ENCODE assay signal across 8 mouse cellular contexts in the genomic region with DNA sequence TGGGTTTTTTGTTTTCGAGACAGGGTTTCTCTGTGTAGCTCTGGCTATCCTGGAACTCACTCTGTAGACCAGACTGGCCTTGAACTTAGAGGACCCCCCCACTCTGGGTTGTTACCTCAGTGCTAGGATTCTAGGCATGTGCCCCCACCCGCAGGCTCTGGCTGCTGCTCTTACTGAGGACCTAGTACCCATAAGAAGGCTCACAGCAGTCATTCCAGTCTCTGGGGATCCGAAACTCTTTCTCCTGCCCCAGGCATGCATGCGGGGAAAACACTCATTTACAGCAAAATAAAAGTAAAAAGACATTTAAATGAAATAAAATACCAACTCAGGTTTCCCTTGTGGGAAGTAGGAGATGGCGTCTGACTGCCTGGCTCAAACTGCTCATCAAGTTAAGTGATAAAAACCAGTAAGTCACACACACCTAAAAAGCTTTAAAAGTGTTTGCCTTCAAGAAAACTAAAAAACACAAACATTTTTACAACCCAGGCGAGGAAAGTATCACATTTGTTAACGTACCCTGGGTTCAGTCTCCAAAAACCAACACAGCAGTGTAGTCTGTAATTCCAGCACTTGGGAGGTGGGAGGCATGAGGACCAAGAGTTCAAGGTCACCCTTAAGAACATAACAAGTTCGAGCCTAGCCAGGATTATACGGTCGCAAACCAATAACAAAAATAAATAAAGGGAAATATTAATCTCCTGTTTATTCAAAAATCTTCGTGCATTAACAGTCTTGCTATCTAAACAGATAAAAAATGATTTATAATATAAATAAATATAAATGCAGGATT. TPM values are rescaled to one million over a fixed set of nuclear protein-coding genes. Genes with fewer than 3 reads are reported as not detected.
DNase-seq lines count a peak whose midpoint lies in the region; ATAC-seq and TF ChIP-seq lines count a peak whose summit lies in the region.

No protein-coding gene starts in this region.

- no peaks in the 10 kb centered on the region for H3K27me3 ChIP-seq in heart, embryonic 11.5 days (ENCODE audit: control insufficient read depth, insufficient read depth, low read length)
- no peaks in the 10 kb centered on the region for H3K27me3 ChIP-seq in CH12.LX (replicated peaks)
- no peaks in the 10 kb centered on the region for H3K27me3 ChIP-seq in forebrain, embryonic 14.5 days (replicated peaks; ENCODE audit: control insufficient read depth, insufficient read depth, low read length)
- no peaks in the 10 kb centered on the region for H3K27me3 ChIP-seq in liver, embryonic 14.5 days (ENCODE audit: control insufficient read depth, insufficient read depth, low read length)

- no peak for ATAC-seq in heart, embryonic 11.5 days (replicated peaks; ENCODE audit: insufficient number of reproducible peaks, low FRiP score, low TSS enrichment)
- ATAC-seq in forebrain, embryonic 14.5 days = no peak
- no peak for ATAC-seq in liver, embryonic 14.5 days (ENCODE audit: insufficient read depth)

- H3K27ac ChIP-seq in heart, embryonic 11.5 days (ENCODE audit: low read depth, low read length) = no peak overlapping the region
- H3K27ac ChIP-seq in CH12.LX (ENCODE audit: insufficient read depth, low read depth) = peak overlapping the region; percentile 48; the same call in 1 of the 2 replicates
- no peak overlapping the region for H3K27ac ChIP-seq in forebrain, embryonic 14.5 days (ENCODE audit: low read depth, low read length)
- H3K27ac ChIP-seq in liver, embryonic 14.5 days = no peak overlapping the region

- 49% methylated on average over 11 of the region's 11 CpGs for WGBS in heart, embryonic 11.5 days (ENCODE audit: insufficient replicate concordance)
- 57% methylated on average over 11 of the region's 11 CpGs for WGBS in forebrain, embryonic 14.5 days
- 44% methylated on average over 11 of the region's 11 CpGs for WGBS in liver, embryonic 14.5 days (ENCODE audit: insufficient replicate concordance)

- H3K4me3 ChIP-seq in heart, embryonic 11.5 days (ENCODE audit: low read depth, low read length) = peak overlapping the region; percentile 74
- peak overlapping the region; percentile 78 to 97 (median 80) for H3K4me3 ChIP-seq in CH12.LX (replicated peaks in 1 of 3; ENCODE audit: low read depth in 2 of 3, low read length in 2 of 3, poor library complexity in 1 of 3)
- H3K4me3 ChIP-seq in forebrain, embryonic 14.5 days (ENCODE audit: low read depth, low read length) = peak overlapping the region; percentile 68
- H3K4me3 ChIP-seq in liver, embryonic 14.5 days (ENCODE audit: insufficient read depth in 1 of 2, low read depth in 2 of 2, low read length in 2 of 2) = peak overlapping the region; percentile 85 to 97

- in situ Hi-C loops in CH12.LX (cut with MboI; ENCODE audit: low pct_ligation_motif_present, low pct_unique_long_range_greater_than_20kb, low sequenced_read_pairs) = loop anchor here (25.0 kb wide), 1 partner anchor 785 kb away; a partner anchor contains a TSS

- H3K9me3 ChIP-seq in heart, embryonic 11.5 days (replicated peaks; ENCODE audit: control insufficient read depth, low read length) = no peaks in the 10 kb centered on the region
- H3K9me3 ChIP-seq in CH12.LX (replicated peaks; ENCODE audit: low read length) = no peaks in the 10 kb centered on the region
- H3K9me3 ChIP-seq in forebrain, embryonic 14.5 days (replicated peaks; ENCODE audit: control insufficient read depth, low read length) = no peaks in the 10 kb centered on the region
- no peaks in the 10 kb centered on the region for H3K9me3 ChIP-seq in liver, embryonic 14.5 days (ENCODE audit: control insufficient read depth, low read length)

- dilution Hi-C loops in CH12.LX (cut with MboI; ENCODE audit: extremely low pct_ligation_motif_present, extremely low pct_unique_long_range_greater_than_20kb, low sequenced_read_pairs) = no loop called here

- 0 out of 2 replicates have a peak, but pooled peaks cover 4% of the 10 kb centered on the region for H3K4me1 ChIP-seq in heart, embryonic 11.5 days (ENCODE audit: control insufficient read depth, insufficient read depth, low read length)
- peaks cover 32 to 55% of the 10 kb centered on the region in 2 experiments for H3K4me1 ChIP-seq in CH12.LX (ENCODE audit: control insufficient read depth in 1 of 2, insufficient read depth in 2 of 2)
- H3K4me1 ChIP-seq in forebrain, embryonic 14.5 days (ENCODE audit: control insufficient read depth, insufficient read depth, low read length) = peaks cover 4% of the 10 kb centered on the region; the same call in 1 of the 2 replicates
- peaks cover 0 to 14% of the 10 kb centered on the region in 2 experiments; a peak in 3 of 4 replicates for H3K4me1 ChIP-seq in liver, embryonic 14.5 days (replicated peaks; ENCODE audit: control insufficient read depth in 2 of 2, insufficient read depth in 2 of 2, low read length in 1 of 2)

- H3K36me3 ChIP-seq in heart, embryonic 11.5 days (ENCODE audit: control insufficient read depth, insufficient read depth, low read length) = peaks cover 11% of the 10 kb centered on the region
- peaks cover 33 to 42% of the 10 kb centered on the region in 2 experiments for H3K36me3 ChIP-seq in CH12.LX (replicated peaks in 1 of 2; ENCODE audit: control insufficient read depth in 1 of 2, insufficient read depth in 1 of 2, low read length in 1 of 2)
- H3K36me3 ChIP-seq in forebrain, embryonic 14.5 days (ENCODE audit: control insufficient read depth, insufficient read depth, low read length) = peaks cover 16% of the 10 kb centered on the region
- peaks cover 4% of the 10 kb centered on the region for H3K36me3 ChIP-seq in liver, embryonic 14.5 days (replicated peaks; ENCODE audit: control insufficient read depth, insufficient read depth, low read depth)

- H3K79me2 ChIP-seq in CH12.LX (replicated peaks; ENCODE audit: control insufficient read depth, extremely low read depth, insufficient read depth, poor library complexity, severe bottlenecking) = peaks cover 59% of the 10 kb centered on the region

- H3K4me2 ChIP-seq in heart, embryonic 11.5 days = peak overlapping the region; percentile 83
- peak overlapping the region; percentile 87 for H3K4me2 ChIP-seq in CH12.LX (ENCODE audit: insufficient read depth, low read depth, poor library complexity, severe bottlenecking)
- peak overlapping the region; percentile 89 for H3K4me2 ChIP-seq in forebrain, embryonic 14.5 days (ENCODE audit: low read length)
- H3K4me2 ChIP-seq in liver, embryonic 14.5 days (ENCODE audit: low read depth) = peak overlapping the region; percentile 94

- TF ChIP-seq RAD21 in CH12.LX (IDR thresholded peaks at IDR 0.05; ENCODE audit: low read depth, low read length) = no peak

- TF ChIP-seq EP300 in CH12.LX (IDR thresholded peaks at IDR 0.05; ENCODE audit: low read length) = no peak
- no peak for TF ChIP-seq EP300 in liver, embryonic 14.5 days (IDR thresholded peaks at IDR 0.05; ENCODE audit: low read depth)

- peak overlapping the region; percentile 80 for H3K9ac ChIP-seq in heart, embryonic 11.5 days (ENCODE audit: low read depth, low read length)
- peak overlapping the region; percentile 92 for H3K9ac ChIP-seq in CH12.LX (ENCODE audit: insufficient read depth, low read depth)
- H3K9ac ChIP-seq in forebrain, embryonic 14.5 days (ENCODE audit: low read length) = peak overlapping the region; percentile 74
- peak overlapping the region; percentile 82 for H3K9ac ChIP-seq in liver, embryonic 14.5 days (replicated peaks)

- DNase-seq in heart, adult 18-20 months = no peak
- DNase-seq in CH12.LX (ENCODE audit: extremely low read depth) = no peak
- no peak for DNase-seq in forebrain, embryonic 14.5 days (ENCODE audit: low spot score)
- no peak for DNase-seq in liver, embryonic 14.5 days (ENCODE audit: low read depth in 3 of 3, low spot score in 3 of 3)
- no peak for DNase-seq in retina, embryonic 14.5 days (ENCODE audit: low spot score)
- DNase-seq in right cerebral cortex, postnatal 36 days (ENCODE audit: low spot score in 2 of 2) = no peak
- DNase-seq in spleen, postnatal 36 days (ENCODE audit: low spot score in 2 of 2) = no peak

- no peak for TF ChIP-seq CTCF in CH12.LX (conservative IDR thresholded peaks at IDR 0.05 in 1 of 2, IDR thresholded peaks at IDR 0.05 in 1 of 2; ENCODE audit: low read depth in 2 of 2, low read length in 2 of 2)
- TF ChIP-seq CTCF in liver, embryonic 14.5 days (IDR thresholded peaks at IDR 0.05; ENCODE audit: low read depth) = no peak

- TF ChIP-seq POLR2A in CH12.LX (IDR thresholded peaks at IDR 0.05; ENCODE audit: low read depth, low read length) = no peak

RNA-seq across cellular contexts. Expression of a gene that starts 1.1 kb away (rescaled TPM):
- polyA plus RNA-seq in heart, embryonic 11.5 days (2014; fragmentation: Nextera tagmentation; extraction: Ambion mirVana) = 35.6 and 35.7 TPM in 2 replicates
- 10 to 100 TPM; 35.3 to 38.3 TPM for total RNA-seq in heart, adult 18-20 months (2021)
- total RNA-seq in CH12.LX (2012; rRNA removed) (277 and 312 TPM in 2 replicates), CH12.LX (2014; rRNA removed) (278 and 294 TPM in 2 replicates)
- polyA plus RNA-seq in CH12.LX (2012; ENCODE audit: insufficient read length, low read depth) = 374 and 398 TPM in 2 replicates
- polyA plus RNA-seq in forebrain, embryonic 14.5 days (2014; fragmentation: Nextera tagmentation; extraction: Ambion mirVana) = 38.3 and 50.1 TPM in 2 replicates
- polyA plus RNA-seq in liver, embryonic 14.5 days (2012; rRNA removed) = 7.4 and 10.5 TPM in 2 replicates
- 8.5 and 9.4 TPM in 2 replicates for polyA plus RNA-seq in liver, embryonic 14.5 days (2014; fragmentation: Nextera tagmentation; extraction: Ambion mirVana)

RNA-seq across cellular contexts. Expression of a gene that starts 14.3 kb away (rescaled TPM):
- 22.7 TPM in 2 replicates for polyA plus RNA-seq in heart, embryonic 11.5 days (2014; fragmentation: Nextera tagmentation; extraction: Ambion mirVana)
- 10 to 100 TPM; 51.1 to 54.2 TPM for total RNA-seq in heart, adult 18-20 months (2021)
- total RNA-seq in CH12.LX (2012; rRNA removed) (143 and 177 TPM in 2 replicates), CH12.LX (2014; rRNA removed) (160 and 174 TPM in 2 replicates)
- polyA plus RNA-seq in CH12.LX (2012; ENCODE audit: insufficient read length, low read depth) = 131 and 143 TPM in 2 replicates
- 9.5 and 12.5 TPM in 2 replicates for polyA plus RNA-seq in forebrain, embryonic 14.5 days (2014; fragmentation: Nextera tagmentation; extraction: Ambion mirVana)
- 21.1 and 25.6 TPM in 2 replicates for polyA plus RNA-seq in liver, embryonic 14.5 days (2012; rRNA removed)
- 24.3 and 25.6 TPM in 2 replicates for polyA plus RNA-seq in liver, embryonic 14.5 days (2014; fragmentation: Nextera tagmentation; extraction: Ambion mirVana)

RNA-seq across cellular contexts. Expression of a gene that starts 23.2 kb away (rescaled TPM):
- polyA plus RNA-seq in heart, embryonic 11.5 days (2014; fragmentation: Nextera tagmentation; extraction: Ambion mirVana) = 17.9 and 21.0 TPM in 2 replicates
- 10 to 100 TPM; 16.1 to 19.0 TPM for total RNA-seq in heart, adult 18-20 months (2021)
- 18.7 and 22.6 TPM in 2 replicates for total RNA-seq in CH12.LX (2012; rRNA removed)
- 7.7 TPM in 2 replicates for total RNA-seq in CH12.LX (2014; rRNA removed)
- 37.2 and 39.8 TPM in 2 replicates for polyA plus RNA-seq in CH12.LX (2012; ENCODE audit: insufficient read length, low read depth)
- polyA plus RNA-seq in forebrain, embryonic 14.5 days (2014; fragmentation: Nextera tagmentation; extraction: Ambion mirVana) = 18.1 and 22.7 TPM in 2 replicates
- polyA plus RNA-seq in liver, embryonic 14.5 days (2012; rRNA removed) = 9.2 and 17.2 TPM in 2 replicates
- polyA plus RNA-seq in liver, embryonic 14.5 days (2014; fragmentation: Nextera tagmentation; extraction: Ambion mirVana) = 6.4 and 7.2 TPM in 2 replicates

RNA-seq across cellular contexts. Expression of a gene that starts 23.3 kb away (rescaled TPM):
- 97.7 and 104 TPM in 2 replicates for polyA plus RNA-seq in heart, embryonic 11.5 days (2014; fragmentation: Nextera tagmentation; extraction: Ambion mirVana)
- 10 to 100 TPM; 81.0 to 83.5 TPM for total RNA-seq in heart, adult 18-20 months (2021)
- total RNA-seq in CH12.LX (2012; rRNA removed) = 172 and 217 TPM in 2 replicates
- 154 and 168 TPM in 2 replicates for total RNA-seq in CH12.LX (2014; rRNA removed)
- polyA plus RNA-seq in CH12.LX (2012; ENCODE audit: insufficient read length, low read depth) = 157 and 184 TPM in 2 replicates
- polyA plus RNA-seq in forebrain, embryonic 14.5 days (2014; fragmentation: Nextera tagmentation; extraction: Ambion mirVana) = 72.1 and 81.5 TPM in 2 replicates
- 16.2 and 24.1 TPM in 2 replicates for polyA plus RNA-seq in liver, embryonic 14.5 days (2012; rRNA removed)
- polyA plus RNA-seq in liver, embryonic 14.5 days (2014; fragmentation: Nextera tagmentation; extraction: Ambion mirVana) = 52.6 and 53.3 TPM in 2 replicates
